Mouse (Mus musculus): ENCODE measurements around the gene Psmc6.

DNA sequence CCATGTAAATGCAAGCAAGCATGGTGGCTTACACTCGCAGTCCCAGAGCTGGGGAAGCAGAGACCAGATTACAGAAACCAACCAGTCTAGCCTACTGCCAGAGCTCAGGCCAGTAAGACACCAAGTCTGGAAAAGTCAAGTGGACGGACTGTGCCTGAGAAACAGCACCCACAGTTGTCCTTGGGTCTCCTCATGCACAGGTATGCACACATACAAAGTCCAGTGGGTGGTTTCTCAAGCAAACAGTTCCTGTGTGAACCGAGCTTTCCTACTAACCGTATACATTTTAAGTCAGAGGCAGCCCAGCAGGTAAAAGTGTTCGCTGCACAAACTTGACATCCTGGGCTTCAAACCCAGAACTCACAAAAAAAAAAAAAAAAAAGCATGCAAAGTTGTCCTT, 23.7 kb upstream of the Psmc6 start:
- no peak for TF ChIP-seq GATA1 (IDR thresholded peaks at IDR 0.05; ENCODE audit: borderline replicate concordance, low read length)
- no peak for TF ChIP-seq FLI1 (IDR thresholded peaks at IDR 0.05; ENCODE audit: low read length)
